Mouse (Mus musculus): Measurements from ENCODE around the gene Pex19. TPM values are rescaled to one million over a fixed set of nuclear protein-coding genes. Genes with fewer than 3 reads are reported as not detected.

Gene Pex19
- polyA plus RNA-seq, 1 experiment: 64.1 TPM

- Histone ChIP-seq H3K4me3 (ENCODE audit: insufficient read depth, low read length) (no peak overlapping the region), H3K27ac (ENCODE audit: insufficient read depth, low read depth, low read length) (no peak overlapping the region), H3K4me1 (ENCODE audit: control insufficient read depth, insufficient read depth, low read length) (peaks cover 3% of the 10 kb centered on the region; the same call in 1 of the 2 replicates)
- TF ChIP-seq POLR2A (IDR thresholded peaks at IDR 0.05; ENCODE audit: borderline replicate concordance, low read depth, low read length) (no peak), CTCF (IDR thresholded peaks at IDR 0.05; ENCODE audit: low read depth, low read length) (no peak)
These were observed 2.6 kb downstream of the Pex19 start for GRCm38 (mm10) chr1:172129108-172129507.

- Histone ChIP-seq H3K4me3 (ENCODE audit: insufficient read depth, low read length) (no peak overlapping the region), H3K4me1 (ENCODE audit: control insufficient read depth, insufficient read depth, low read length) (peaks cover 3% of the 10 kb centered on the region; the same call in 1 of the 2 replicates), H3K27ac (ENCODE audit: insufficient read depth, low read depth, low read length) (no peak overlapping the region)
- TF ChIP-seq CTCF (IDR thresholded peaks at IDR 0.05; ENCODE audit: low read depth, low read length) (no peak), POLR2A (IDR thresholded peaks at IDR 0.05; ENCODE audit: borderline replicate concordance, low read depth, low read length) (no peak)
These were observed 3.2 kb downstream of the Pex19 start for GRCm38 (mm10) chr1:172129780-172130179.

- TF ChIP-seq POLR2A (IDR thresholded peaks at IDR 0.05; ENCODE audit: borderline replicate concordance, low read depth, low read length): no peak
- no peak for TF ChIP-seq CTCF (IDR thresholded peaks at IDR 0.05; ENCODE audit: low read depth, low read length)
- Histone ChIP-seq H3K27ac (ENCODE audit: insufficient read depth, low read depth, low read length) (no peak overlapping the region), H3K4me1 (ENCODE audit: control insufficient read depth, insufficient read depth, low read length) (peaks cover 3% of the 10 kb centered on the region; the same call in 1 of the 2 replicates), H3K4me3 (ENCODE audit: insufficient read depth, low read length) (no peak overlapping the region)
These were observed 5.8 kb downstream of the Pex19 start for GRCm38 (mm10) chr1:172132319-172132718.

- TF ChIP-seq POLR2A (IDR thresholded peaks at IDR 0.05; ENCODE audit: borderline replicate concordance, low read depth, low read length) (no peak), CTCF (IDR thresholded peaks at IDR 0.05; ENCODE audit: low read depth, low read length) (no peak)
- no peaks in the 10 kb centered on the region for H3K4me1 ChIP-seq (ENCODE audit: control insufficient read depth, insufficient read depth, low read length)
- no peak overlapping the region for H3K27ac ChIP-seq (ENCODE audit: insufficient read depth, low read depth, low read length)
These were observed 7.0 kb downstream of the Pex19 start for GRCm38 (mm10) chr1:172133535-172133934.

GRCm38 (mm10) chr1:172134072-172134471 lies 7.5 kb downstream of the Pex19 start:
- H3K27ac ChIP-seq (ENCODE audit: insufficient read depth, low read depth, low read length): no peak overlapping the region
- H3K4me3 ChIP-seq (ENCODE audit: insufficient read depth, low read length): no peak overlapping the region
- no peaks in the 10 kb centered on the region for H3K4me1 ChIP-seq (ENCODE audit: control insufficient read depth, insufficient read depth, low read length)
- no peak for TF ChIP-seq POLR2A (IDR thresholded peaks at IDR 0.05; ENCODE audit: borderline replicate concordance, low read depth, low read length)
- TF ChIP-seq CTCF (IDR thresholded peaks at IDR 0.05; ENCODE audit: low read depth, low read length): no peak

More at GRCm38 (mm10) chr1:172133535-172133934, 7.0 kb downstream of the Pex19 start:
- no peak overlapping the region for H3K4me3 ChIP-seq (ENCODE audit: insufficient read depth, low read length)

GRCm38 (mm10) chr1:172140160-172140559 lies 13.6 kb downstream of the Pex19 start:
- TF ChIP-seq POLR2A (IDR thresholded peaks at IDR 0.05; ENCODE audit: borderline replicate concordance, low read depth, low read length): no peak
- no peak for TF ChIP-seq CTCF (IDR thresholded peaks at IDR 0.05; ENCODE audit: low read depth, low read length)
- Histone ChIP-seq H3K4me3 (ENCODE audit: insufficient read depth, low read length) (no peak overlapping the region), H3K27ac (ENCODE audit: insufficient read depth, low read depth, low read length) (no peak overlapping the region), H3K4me1 (ENCODE audit: control insufficient read depth, insufficient read depth, low read length) (no peaks in the 10 kb centered on the region)

GRCm38 (mm10) chr1:172140825-172141224 lies 14.3 kb downstream of the Pex19 start:
- no peaks in the 10 kb centered on the region for H3K4me1 ChIP-seq (ENCODE audit: control insufficient read depth, insufficient read depth, low read length)
- TF ChIP-seq POLR2A (IDR thresholded peaks at IDR 0.05; ENCODE audit: borderline replicate concordance, low read depth, low read length): no peak
- no peak for TF ChIP-seq CTCF (IDR thresholded peaks at IDR 0.05; ENCODE audit: low read depth, low read length)
- H3K4me3 ChIP-seq (ENCODE audit: insufficient read depth, low read length): no peak overlapping the region
- H3K27ac ChIP-seq (ENCODE audit: insufficient read depth, low read depth, low read length): no peak overlapping the region

GRCm38 (mm10) chr1:172141529-172141928 lies 15.0 kb downstream of the Pex19 start:
- Histone ChIP-seq H3K27ac (ENCODE audit: insufficient read depth, low read depth, low read length) (no peak overlapping the region), H3K4me1 (ENCODE audit: control insufficient read depth, insufficient read depth, low read length) (no peaks in the 10 kb centered on the region), H3K4me3 (ENCODE audit: insufficient read depth, low read length) (no peak overlapping the region)
- TF ChIP-seq POLR2A (IDR thresholded peaks at IDR 0.05; ENCODE audit: borderline replicate concordance, low read depth, low read length) (no peak), CTCF (IDR thresholded peaks at IDR 0.05; ENCODE audit: low read depth, low read length) (no peak)

- no peak overlapping the region for H3K27ac ChIP-seq (ENCODE audit: insufficient read depth, low read depth, low read length)
- peaks cover 5% of the 10 kb centered on the region for H3K4me1 ChIP-seq (ENCODE audit: control insufficient read depth, insufficient read depth, low read length)
- H3K4me3 ChIP-seq (ENCODE audit: insufficient read depth, low read length): no peak overlapping the region
- TF ChIP-seq POLR2A (IDR thresholded peaks at IDR 0.05; ENCODE audit: borderline replicate concordance, low read depth, low read length) (no peak), CTCF (IDR thresholded peaks at IDR 0.05; ENCODE audit: low read depth, low read length) (no peak)
These were observed 17.0 kb downstream of the Pex19 start for GRCm38 (mm10) chr1:172143570-172143969.

GRCm38 (mm10) chr1:172147835-172148278 lies 21.3 kb downstream of the Pex19 start, which contains the start of gene Dcaf8:
Gene Dcaf8, plus strand, starts transcription at chr1:172148084.
- Histone ChIP-seq H3K4me3 (ENCODE audit: insufficient read depth, low read length) (peak within 1 kb of the TSS; percentile 71), H3K27ac (ENCODE audit: insufficient read depth, low read depth, low read length) (peak within 1 kb of the TSS; percentile 84), H3K4me1 (ENCODE audit: control insufficient read depth, insufficient read depth, low read length) (peaks cover 10% of the 10 kb centered on the region)
- no peak for TF ChIP-seq POLR2A (IDR thresholded peaks at IDR 0.05; ENCODE audit: borderline replicate concordance, low read depth, low read length)
- TF ChIP-seq CTCF (IDR thresholded peaks at IDR 0.05; ENCODE audit: low read depth, low read length): no peak
